Mouse (Mus musculus) thymus, adult 2 months (tissue): ENCODE measurements around the gene A830031A19Rik. TPM values are rescaled to one million over a fixed set of nuclear protein-coding genes. Genes with fewer than 3 reads are reported as not detected.

Experiments
- DNase-seq: peaks from one replicate; pipeline ENCODE4 v3.0.0; 2021
- H3K27ac ChIP-seq: fragments of 200-500 bp; 2 replicates; pipeline ENCODE4 v1.5.1; 2012; ENCODE audit warnings: low read length, control low read depth; ENCODE audit not compliant: control insufficient read depth, insufficient read depth
- H3K27me3 ChIP-seq: fragments of 200-500 bp; 2 replicates; pipeline ENCODE4 v1.6.1; 2012; ENCODE audit warnings: mild to moderate bottlenecking, low read length, moderate library complexity, mixed read lengths; ENCODE audit not compliant: control insufficient read depth, insufficient read depth
- H3K36me3 ChIP-seq: fragments of 200-500 bp; 2 replicates; pipeline ENCODE4 v1.6.1; 2012; ENCODE audit warnings: mild to moderate bottlenecking, low read length, moderate library complexity; ENCODE audit not compliant: control insufficient read depth, insufficient read depth
- H3K4me1 ChIP-seq: fragments of 200-500 bp; replicated peaks from 2 replicates; pipeline ENCODE4 v1.6.1; 2012; ENCODE audit warnings: low read length; ENCODE audit not compliant: control insufficient read depth, insufficient read depth
- H3K4me3 ChIP-seq: fragments of 200-500 bp; 2 replicates; pipeline ENCODE4 v1.5.1; 2012; ENCODE audit warnings: mild to moderate bottlenecking, low read length, control low read depth, moderate library complexity; ENCODE audit not compliant: control insufficient read depth, insufficient read depth
- CTCF ChIP-seq: fragments of 200-500 bp; IDR thresholded peaks from 2 replicates; pipeline ENCODE4 v1.5.1; 2012; ENCODE audit warnings: mild to moderate bottlenecking, control low read depth, low read length, moderate library complexity, borderline replicate concordance; ENCODE audit not compliant: control insufficient read depth, poor library complexity, insufficient read depth; ENCODE audit errors: extremely low read depth
- POLR2A ChIP-seq: fragments of 200-500 bp; IDR thresholded peaks from 2 replicates; pipeline ENCODE4 v1.6.1; 2012; ENCODE audit warnings: mild to moderate bottlenecking, low read length, control low read depth, moderate library complexity; ENCODE audit not compliant: control insufficient read depth, poor library complexity, insufficient read depth; ENCODE audit errors: extremely low read depth
- WGBS: fragments of 180-500 bp; shearing (Covaris S2); methylation state at CpG from one replicate; pipeline ENCODE4 v1.1.7; 2018; 5-methylcytosine and 5-hydroxymethylcytosine counted together
- polyA plus RNA-seq: library from polyadenylated mRNA; depleted of rRNA; stranded (reverse); fragments of >200 nt; gene quantifications from 2 replicates; pipeline ENCODE4 v1.2.3, GENCODE M21; 2012

Gene A830031A19Rik
- polyA plus RNA-seq, 1 experiment, result not detected

- whole genome bisulfite sequencing, result 88% methylated on average over 6 of the region's 6 CpGs
- H3K4me1 ChIP-seq, result no peaks in the 10 kb centered on the region
- no peaks in the 10 kb centered on the region for H3K36me3 ChIP-seq
- no peak for DNase-seq
- no peak overlapping the region for H3K4me3 ChIP-seq
- TF ChIP-seq CTCF, result no peak
- TF ChIP-seq POLR2A, result no peak
- no peaks in the 10 kb centered on the region for H3K27me3 ChIP-seq
- H3K27ac ChIP-seq, result no peak overlapping the region
Observed at GRCm38 (mm10) chr11:24103128-24103742, 28.4 kb upstream of the A830031A19Rik start.

GRCm38 (mm10) chr11:24102372-24102771, 27.5 kb upstream of the A830031A19Rik start:
- no peak overlapping the region for H3K4me3 ChIP-seq
- no peak overlapping the region for H3K27ac ChIP-seq
- no peak for DNase-seq
- H3K27me3 ChIP-seq, result no peaks in the 10 kb centered on the region
- WGBS, result 65% methylated on average over 2 of the region's 2 CpGs
- H3K36me3 ChIP-seq, result no peaks in the 10 kb centered on the region
- TF ChIP-seq CTCF (no peak), POLR2A (no peak)
- no peaks in the 10 kb centered on the region for H3K4me1 ChIP-seq

- WGBS, result 91% methylated on average over 3 of the region's 3 CpGs
- Histone ChIP-seq H3K36me3 (no peaks in the 10 kb centered on the region), H3K27me3 (no peaks in the 10 kb centered on the region), H3K4me3 (no peak overlapping the region), H3K4me1 (no peaks in the 10 kb centered on the region), H3K27ac (no peak overlapping the region)
- no peak for DNase-seq
- TF ChIP-seq CTCF (no peak), POLR2A (no peak)
Observed at GRCm38 (mm10) chr11:24101625-24102024, 26.8 kb upstream of the A830031A19Rik start.

- Histone ChIP-seq H3K36me3 (no peaks in the 10 kb centered on the region), H3K27me3 (no peaks in the 10 kb centered on the region), H3K4me1 (no peaks in the 10 kb centered on the region), H3K27ac (no peak overlapping the region), H3K4me3 (no peak overlapping the region)
- WGBS, result 94% methylated on average over 4 of the region's 4 CpGs
- no peak for TF ChIP-seq CTCF
- no peak for TF ChIP-seq POLR2A
- no peak for DNase-seq
Observed at GRCm38 (mm10) chr11:24100449-24101070, 25.7 kb upstream of the A830031A19Rik start.

GRCm38 (mm10) chr11:24099886-24100293, 25.0 kb upstream of the A830031A19Rik start:
- Histone ChIP-seq H3K36me3 (no peaks in the 10 kb centered on the region), H3K4me1 (no peaks in the 10 kb centered on the region), H3K4me3 (no peak overlapping the region), H3K27ac (no peak overlapping the region), H3K27me3 (no peaks in the 10 kb centered on the region)
- 69% methylated on average over 7 of the region's 7 CpGs for WGBS
- TF ChIP-seq CTCF (no peak), POLR2A (no peak)
- no peak for DNase-seq

- no peak overlapping the region for H3K4me3 ChIP-seq
- no peak for TF ChIP-seq CTCF
- TF ChIP-seq POLR2A, result no peak
- WGBS, result 68% methylated on average over 10 of the region's 10 CpGs
- no peak overlapping the region for H3K27ac ChIP-seq
- no peaks in the 10 kb centered on the region for H3K36me3 ChIP-seq
- DNase-seq, result no peak
- H3K27me3 ChIP-seq, result no peaks in the 10 kb centered on the region
- no peaks in the 10 kb centered on the region for H3K4me1 ChIP-seq
Observed at GRCm38 (mm10) chr11:24099215-24099614, 24.4 kb upstream of the A830031A19Rik start.

GRCm38 (mm10) chr11:24098662-24099061, 23.8 kb upstream of the A830031A19Rik start:
- H3K27ac ChIP-seq, result no peak overlapping the region
- no peak for DNase-seq
- H3K4me1 ChIP-seq, result no peaks in the 10 kb centered on the region
- TF ChIP-seq CTCF (no peak), POLR2A (no peak)
- WGBS, result 74% methylated on average over 3 of the region's 3 CpGs
- no peaks in the 10 kb centered on the region for H3K27me3 ChIP-seq
- H3K36me3 ChIP-seq, result no peaks in the 10 kb centered on the region
- no peak overlapping the region for H3K4me3 ChIP-seq
